Mouse (Mus musculus) hindbrain, embryonic 15.5 days (tissue): ENCODE measurements around the gene Spred1. TPM values are rescaled to one million over a fixed set of nuclear protein-coding genes. Genes with fewer than 3 reads are reported as not detected.

Experiments
- ATAC-seq: fragments of 200-750 bp; cut with Nextera tagmentation; 2 replicates; pipeline ENCODE4 v1.8.0; 2017; ENCODE audit warnings: low read depth, moderate number of reproducible peaks, moderate TSS enrichment; ENCODE audit not compliant: low FRiP score
- H3K27ac ChIP-seq: fragments of 300-500 bp; sonication (generic); replicated peaks from 2 replicates; pipeline ENCODE4 v1.5.1; 2015; ENCODE audit warnings: mild to moderate bottlenecking, inconsistent platforms
- H3K27me3 ChIP-seq: fragments of 300-500 bp; sonication (generic); 2 replicates; pipeline ENCODE4 v1.6.1; 2015; ENCODE audit warnings: control low read depth, inconsistent platforms
- H3K36me3 ChIP-seq: fragments of 300-500 bp; sonication (generic); 2 replicates; pipeline ENCODE4 v1.6.1; 2015; ENCODE audit warnings: control low read depth, inconsistent platforms
- H3K4me1 ChIP-seq: fragments of 300-500 bp; sonication (generic); replicated peaks from 2 replicates; pipeline ENCODE4 v1.6.1; 2015; ENCODE audit warnings: control low read depth, inconsistent platforms
- H3K4me2 ChIP-seq: fragments of 300-500 bp; sonication (generic); 2 replicates; pipeline ENCODE4 v1.6.1; 2015; ENCODE audit warnings: moderate library complexity, mild to moderate bottlenecking, inconsistent platforms
- H3K4me3 ChIP-seq: fragments of 300-500 bp; sonication (generic); 2 replicates; pipeline ENCODE4 v1.5.1; 2015; ENCODE audit warnings: mild to moderate bottlenecking, inconsistent platforms
- H3K9ac ChIP-seq: fragments of 300-500 bp; sonication (generic); 2 replicates; pipeline ENCODE4 v1.6.1; 2015; ENCODE audit warnings: inconsistent platforms
- H3K9me3 ChIP-seq: fragments of 300-500 bp; sonication (generic); 2 replicates; pipeline ENCODE4 v1.6.1; 2016; ENCODE audit warnings: control low read depth, inconsistent platforms
- WGBS: fragments of 180-500 bp; shearing (Covaris S2); methylation state at CpG from one replicate; pipeline ENCODE4 v1.1.7; 2015; 5-methylcytosine and 5-hydroxymethylcytosine counted together
- microRNA counts: library from miRNA; unstranded; fragments of <30 nt; microRNA quantifications from one replicate; lab custom pipeline; 2016
- microRNA-seq: library from miRNA; unstranded; fragments of <30 nt; microRNA quantifications from one replicate; pipeline ENCODE4, GENCODE M21; 2016
- polyA plus RNA-seq: library from polyadenylated mRNA; unstranded; fragments of >200 nt; fragmentation: Nextera tagmentation; extraction: Ambion mirVana; gene quantifications from 2 replicates; pipeline ENCODE4 v1.2.1, GENCODE M21; 2015

Gene Spred1
- polyA plus RNA-seq, 1 experiment from 2014 or later = 14.7 TPM

DNA sequence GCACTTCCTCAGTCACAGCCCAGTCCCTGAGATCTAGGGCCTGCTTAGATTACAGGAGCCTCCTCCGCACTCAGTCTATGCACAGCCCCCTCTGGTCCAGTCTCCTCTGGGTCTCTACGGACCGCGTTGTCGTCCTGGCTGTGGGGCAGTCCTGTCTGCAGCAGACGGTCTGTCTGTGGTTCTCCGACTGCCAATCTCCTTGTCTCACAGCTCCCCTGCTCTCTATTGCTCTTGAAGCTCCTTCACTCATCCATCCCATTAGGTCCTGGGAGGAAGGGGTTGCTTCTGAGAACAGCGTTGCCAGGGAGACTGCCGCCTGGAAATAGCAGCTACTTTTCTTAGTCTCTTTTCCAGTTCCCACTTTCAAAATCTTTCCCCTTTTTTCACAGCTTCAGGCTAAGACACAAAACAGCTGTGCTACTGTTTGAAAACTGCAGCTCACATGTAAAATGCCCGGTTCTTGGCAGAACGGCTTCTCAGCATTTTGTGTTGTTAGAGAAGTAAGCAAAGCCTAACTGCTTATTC is 107.5 kb downstream of the Spred1 start:
- Histone ChIP-seq H3K27ac (peak overlapping the region; percentile 53), H3K9me3 (no peaks in the 10 kb centered on the region), H3K4me3 (no peak overlapping the region), H3K36me3 (no peaks in the 10 kb centered on the region), H3K27me3 (0 out of 2 replicates have a peak, but pooled peaks cover 4% of the 10 kb centered on the region), H3K9ac (no peak overlapping the region), H3K4me1 (peaks cover 9% of the 10 kb centered on the region), H3K4me2 (no peak overlapping the region)
- WGBS = 34% methylated on average over 11 of the region's 11 CpGs
- peak; percentile 76; the same call in 1 of the 2 replicates for ATAC-seq

DNA sequence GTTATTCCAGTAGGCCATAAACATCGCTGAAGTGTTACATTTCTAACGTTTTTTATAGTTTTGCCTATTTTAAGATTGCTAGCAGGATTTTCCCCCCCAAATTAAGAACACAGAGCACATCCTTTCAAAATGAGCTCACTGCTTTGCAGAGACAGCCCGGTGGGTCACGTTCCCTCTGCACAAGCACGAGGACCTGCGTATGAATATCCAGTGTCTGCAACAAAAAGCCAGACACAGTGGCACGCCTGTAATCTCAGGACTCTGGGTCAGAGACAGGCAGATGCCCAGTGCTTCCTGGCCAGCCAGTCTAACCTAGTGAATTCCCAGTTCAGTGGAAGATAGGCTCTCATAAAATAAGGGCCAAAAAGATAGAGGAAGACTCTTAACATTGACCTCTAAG is 109.1 kb downstream of the Spred1 start:
- Histone ChIP-seq H3K4me3 (no peak overlapping the region), H3K36me3 (no peaks in the 10 kb centered on the region), H3K27me3 (0 out of 2 replicates have a peak, but pooled peaks cover 4% of the 10 kb centered on the region), H3K4me2 (no peak overlapping the region), H3K27ac (no peak overlapping the region), H3K9me3 (no peaks in the 10 kb centered on the region), H3K4me1 (peaks cover 9% of the 10 kb centered on the region), H3K9ac (no peak overlapping the region)
- 80% methylated on average over 7 of the region's 7 CpGs for WGBS
- ATAC-seq = no peak

DNA sequence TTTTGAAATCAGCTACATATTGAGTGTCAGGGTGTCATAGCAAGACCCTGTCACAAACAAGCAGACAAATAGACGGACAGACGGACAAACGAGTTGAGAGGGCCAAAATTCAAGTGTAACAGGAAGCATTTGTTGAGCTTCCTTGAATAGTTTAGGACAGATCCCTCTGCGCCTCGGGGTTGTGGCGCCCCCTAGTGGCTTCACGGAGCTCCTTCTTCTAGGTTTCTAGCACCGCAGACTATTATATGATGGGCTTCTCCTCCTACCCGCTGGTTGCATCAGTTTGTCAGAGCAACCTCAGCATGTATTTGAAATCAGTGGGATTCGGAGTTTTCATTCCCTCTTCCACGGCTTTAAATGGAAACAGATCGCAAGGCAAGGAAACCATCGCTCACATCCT is 110.1 kb downstream of the Spred1 start:
- Histone ChIP-seq H3K4me1 (peaks cover 9% of the 10 kb centered on the region), H3K4me2 (peak overlapping the region; percentile 18; the same call in 1 of the 2 replicates), H3K9ac (no peak overlapping the region), H3K36me3 (no peaks in the 10 kb centered on the region), H3K27ac (no peak overlapping the region), H3K9me3 (no peaks in the 10 kb centered on the region), H3K4me3 (no peak overlapping the region), H3K27me3 (0 out of 2 replicates have a peak, but pooled peaks cover 4% of the 10 kb centered on the region)
- peak; percentile 90 for ATAC-seq
- WGBS = 4% methylated on average over 13 of the region's 13 CpGs

MicroRNA genes within 50 kb of the gene (microRNA counts, 519-probe panel; counts per million panel counts)
- 2,905 counts per million, percentile 56 among the panel's probes with 10 or more counts for microRNA mmu-miR-674 (lab: Ali Mortazavi, UCI)

Small RNA genes lying within 50 kb of the gene (microRNA-seq; reads per million reads assigned to microRNA genes)
- gene Mir674 = 738 reads per million, percentile 76 among the genes with 10 or more reads in this experiment

Other genes starting within 250 kb of the Spred1 start
- not detected in 2 replicates for gene Tmco5, start 242.7 kb upstream of the Spred1 start, polyA plus RNA-seq
- 11.1 and 15.2 TPM in 2 replicates for gene Fam98b, start 128.4 kb downstream of the Spred1 start, polyA plus RNA-seq
- gene Rasgrp1, start 221.6 kb downstream of the Spred1 start, polyA plus RNA-seq = 1.9 and 2.3 TPM in 2 replicates